Mouse (Mus musculus): ENCODE measurements around the gene 1700028J19Rik. TPM values are rescaled to one million over a fixed set of nuclear protein-coding genes. Genes with fewer than 3 reads are reported as not detected.
"Not testable (repeated sequence)": the region's sequence is repeated elsewhere in the genome, so short reads cannot be mapped to it uniquely, and the experiment has no call there.

The 1700028J19Rik gene
- polyA plus RNA-seq, 1 experiment, result 1.5 TPM

- TF ChIP-seq POLR2A (IDR thresholded peaks at IDR 0.05; ENCODE audit: borderline replicate concordance, extremely low read depth, insufficient read depth, insufficient read length, poor library complexity, severe bottlenecking), result no peak
- no peak for TF ChIP-seq CTCF (IDR thresholded peaks at IDR 0.05; ENCODE audit: borderline replicate concordance, extremely low read depth, insufficient read depth, insufficient read length)
Measured at GRCm38 (mm10) chr7:44249248-44249647, 2.8 kb upstream of the 1700028J19Rik start.

GRCm38 (mm10) chr7:44247971-44248370 lies 1.5 kb upstream of the 1700028J19Rik start:
- no peak for DNase-seq (ENCODE audit: low read depth)
- TF ChIP-seq POLR2A (IDR thresholded peaks at IDR 0.05; ENCODE audit: borderline replicate concordance, extremely low read depth, insufficient read depth, insufficient read length, poor library complexity, severe bottlenecking) (no peak), CTCF (IDR thresholded peaks at IDR 0.05; ENCODE audit: borderline replicate concordance, extremely low read depth, insufficient read depth, insufficient read length) (no peak)

More at GRCm38 (mm10) chr7:44249248-44249647, 2.8 kb upstream of the 1700028J19Rik start:
- no peak for DNase-seq (ENCODE audit: low read depth)

- no peak for TF ChIP-seq POLR2A (IDR thresholded peaks at IDR 0.05; ENCODE audit: borderline replicate concordance, extremely low read depth, insufficient read depth, insufficient read length, poor library complexity, severe bottlenecking)
- TF ChIP-seq CTCF (IDR thresholded peaks at IDR 0.05; ENCODE audit: borderline replicate concordance, extremely low read depth, insufficient read depth, insufficient read length), result no peak
- DNase-seq (ENCODE audit: low read depth), result peak; percentile 81
Measured at GRCm38 (mm10) chr7:44246984-44247470, 532 bp upstream of the 1700028J19Rik start.

GRCm38 (mm10) chr7:44244080-44244479 lies 2.4 kb downstream of the 1700028J19Rik start:
- TF ChIP-seq POLR2A (IDR thresholded peaks at IDR 0.05; ENCODE audit: borderline replicate concordance, extremely low read depth, insufficient read depth, insufficient read length, poor library complexity, severe bottlenecking) (no peak), CTCF (IDR thresholded peaks at IDR 0.05; ENCODE audit: borderline replicate concordance, extremely low read depth, insufficient read depth, insufficient read length) (no peak)
- no peak for DNase-seq (ENCODE audit: low read depth)

- no peak for DNase-seq (ENCODE audit: low read depth)
- TF ChIP-seq CTCF (IDR thresholded peaks at IDR 0.05; ENCODE audit: borderline replicate concordance, extremely low read depth, insufficient read depth, insufficient read length), result no peak
- TF ChIP-seq POLR2A (IDR thresholded peaks at IDR 0.05; ENCODE audit: borderline replicate concordance, extremely low read depth, insufficient read depth, insufficient read length, poor library complexity, severe bottlenecking), result no peak
Measured at GRCm38 (mm10) chr7:44241163-44241562, 5.3 kb downstream of the 1700028J19Rik start.

DNA sequence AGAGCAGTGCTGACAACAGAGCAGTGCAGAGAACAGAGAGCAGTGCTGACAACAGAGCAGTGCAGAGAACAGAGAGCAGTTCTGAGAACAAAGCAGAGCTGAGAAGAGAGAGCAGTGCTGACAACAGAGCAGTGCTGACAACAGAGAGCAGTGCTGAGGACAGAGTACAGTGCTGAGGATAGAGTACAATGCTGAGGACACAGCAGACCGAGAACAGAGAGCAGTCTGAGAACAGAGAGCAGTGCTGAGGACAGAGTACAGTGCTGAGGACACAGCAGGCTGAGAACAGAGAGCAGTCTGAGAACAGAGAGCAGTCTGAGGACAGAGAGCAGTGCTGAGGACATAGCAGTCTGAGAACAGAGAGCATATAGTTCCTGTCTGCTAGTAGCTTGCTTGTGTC lies 5.8 kb downstream of the 1700028J19Rik start:
- no peak for DNase-seq (ENCODE audit: low read depth)
- TF ChIP-seq CTCF (IDR thresholded peaks at IDR 0.05; ENCODE audit: borderline replicate concordance, extremely low read depth, insufficient read depth, insufficient read length) (no peak), POLR2A (IDR thresholded peaks at IDR 0.05; ENCODE audit: borderline replicate concordance, extremely low read depth, insufficient read depth, insufficient read length, poor library complexity, severe bottlenecking) (no peak)

DNA sequence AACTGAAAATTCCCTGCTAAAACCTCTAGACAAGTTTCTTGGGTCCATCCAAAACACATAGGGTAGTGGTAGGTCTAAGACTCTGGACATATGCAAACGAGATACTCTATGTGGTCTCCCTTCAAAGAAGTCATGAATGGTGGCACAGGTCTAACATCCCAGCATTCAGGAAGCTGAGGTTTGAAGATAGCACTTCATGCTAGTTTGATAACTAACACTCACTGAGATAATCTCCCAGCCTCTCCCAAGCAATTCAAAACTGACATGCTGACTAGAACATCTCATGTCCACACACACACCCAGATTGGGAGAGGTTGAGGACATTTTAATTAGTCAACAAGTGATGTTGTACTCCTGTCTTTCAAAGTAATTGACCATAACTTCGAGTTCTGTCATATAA lies 6.6 kb downstream of the 1700028J19Rik start:
- no peak for DNase-seq (ENCODE audit: low read depth)
- no peak for TF ChIP-seq POLR2A (IDR thresholded peaks at IDR 0.05; ENCODE audit: borderline replicate concordance, extremely low read depth, insufficient read depth, insufficient read length, poor library complexity, severe bottlenecking)
- no peak for TF ChIP-seq CTCF (IDR thresholded peaks at IDR 0.05; ENCODE audit: borderline replicate concordance, extremely low read depth, insufficient read depth, insufficient read length)

- no peak for DNase-seq (ENCODE audit: low read depth)
- TF ChIP-seq CTCF (IDR thresholded peaks at IDR 0.05; ENCODE audit: borderline replicate concordance, extremely low read depth, insufficient read depth, insufficient read length) (no peak), POLR2A (IDR thresholded peaks at IDR 0.05; ENCODE audit: borderline replicate concordance, extremely low read depth, insufficient read depth, insufficient read length, poor library complexity, severe bottlenecking) (no peak)
Measured at GRCm38 (mm10) chr7:44235909-44236308, 10.6 kb downstream of the 1700028J19Rik start, which contains the start of gene Gm36864. TSS of gene Gm36864 (plus strand) at chr7:44236177.

- TF ChIP-seq POLR2A (IDR thresholded peaks at IDR 0.05; ENCODE audit: borderline replicate concordance, extremely low read depth, insufficient read depth, insufficient read length, poor library complexity, severe bottlenecking) (no peak), CTCF (IDR thresholded peaks at IDR 0.05; ENCODE audit: borderline replicate concordance, extremely low read depth, insufficient read depth, insufficient read length) (no peak)
- DNase-seq (ENCODE audit: low read depth), result no peak
Measured at GRCm38 (mm10) chr7:44225076-44225475, 21.4 kb downstream of the 1700028J19Rik start, which contains the start of gene Klk1. TSS of gene Klk1 (plus strand) at chr7:44225360.

DNA sequence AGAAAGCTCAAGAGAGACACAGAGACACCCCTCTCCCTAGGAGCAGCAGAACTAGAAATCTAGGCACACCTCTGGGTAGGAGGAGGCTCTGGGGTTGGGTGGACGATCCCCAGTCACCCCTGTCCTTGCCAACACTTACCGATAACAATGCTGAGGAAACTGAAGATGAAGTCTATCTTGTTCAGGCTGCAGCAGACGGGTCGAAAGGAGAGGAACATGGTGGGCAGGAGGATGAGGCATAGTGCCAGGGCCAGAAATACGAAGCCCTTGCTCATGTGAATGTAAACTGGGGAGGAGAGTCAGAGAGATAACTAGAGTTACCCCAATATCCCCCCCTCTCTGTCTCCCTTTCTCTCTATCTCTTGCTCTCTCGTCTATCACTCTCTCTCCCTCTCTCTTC lies 24.2 kb downstream of the 1700028J19Rik start:
- DNase-seq (ENCODE audit: low read depth), result not testable (repeated sequence)

DNA sequence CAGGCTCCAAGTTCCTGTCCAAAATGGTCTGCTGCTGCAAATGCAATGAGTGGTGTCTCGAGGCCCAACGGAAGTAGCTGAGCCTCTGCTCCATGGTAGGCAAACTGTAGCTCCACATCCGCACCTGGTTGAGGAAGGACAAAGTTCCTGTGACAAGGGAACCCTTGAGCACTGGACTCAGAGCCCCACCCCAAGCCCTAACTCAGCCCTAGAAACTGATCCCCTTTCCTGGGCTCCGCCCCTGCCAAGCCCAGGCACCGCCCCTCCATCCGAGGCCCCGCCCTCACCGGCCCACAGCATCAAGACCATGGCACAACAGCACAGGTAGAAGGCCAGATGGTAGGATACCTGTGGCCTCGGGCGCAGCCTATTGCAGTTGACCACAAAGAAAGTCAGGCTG lies 24.9 kb downstream of the 1700028J19Rik start:
- DNase-seq (ENCODE audit: low read depth), result not testable (repeated sequence)

DNA sequence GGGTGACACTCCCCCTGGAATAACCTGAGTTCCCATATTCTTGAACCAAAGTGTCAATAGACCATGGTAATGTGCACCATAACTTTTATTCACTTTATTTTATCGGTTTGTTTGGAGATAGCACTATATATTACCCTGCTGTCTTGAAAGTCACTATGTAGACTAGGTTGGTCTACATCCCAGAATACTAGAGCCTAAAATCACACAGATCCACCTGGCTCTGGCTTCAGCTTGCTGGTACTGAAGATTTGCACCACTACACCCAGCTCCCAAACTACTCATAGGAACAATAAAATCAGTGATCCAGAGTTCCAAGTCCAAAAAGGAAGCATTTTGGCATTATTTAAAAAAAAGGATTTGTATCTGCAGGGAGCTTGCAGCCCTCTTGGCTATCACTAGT lies 30.9 kb downstream of the 1700028J19Rik start, which contains the start of gene Klk1b5:
Klk1b5 (plus strand) TSS at position 301 of the 400 bp plus-strand sequence.
- TF ChIP-seq CTCF (IDR thresholded peaks at IDR 0.05; ENCODE audit: borderline replicate concordance, extremely low read depth, insufficient read depth, insufficient read length) (no peak), POLR2A (IDR thresholded peaks at IDR 0.05; ENCODE audit: borderline replicate concordance, extremely low read depth, insufficient read depth, insufficient read length, poor library complexity, severe bottlenecking) (no peak)
- DNase-seq (ENCODE audit: low read depth), result no peak

DNA sequence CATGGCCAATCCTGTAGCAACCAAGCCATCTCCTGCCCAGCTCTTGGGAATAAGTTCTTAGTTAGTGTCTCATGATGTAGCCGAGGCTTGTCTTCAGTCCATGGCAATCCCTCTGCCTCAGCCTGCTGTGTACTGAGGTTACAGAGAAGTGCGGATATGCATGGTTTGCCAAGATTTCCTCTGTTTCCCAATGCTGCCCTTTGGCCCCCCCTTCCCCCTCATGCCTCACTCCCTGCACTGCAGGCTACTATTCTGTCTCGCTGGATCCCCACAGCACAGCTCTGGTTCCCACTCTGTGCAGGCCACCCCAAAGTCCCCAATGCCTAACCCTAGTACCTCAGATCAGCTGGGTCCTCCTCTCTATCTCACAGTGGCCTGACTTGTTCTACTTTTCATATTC lies 38.2 kb downstream of the 1700028J19Rik start:
- TF ChIP-seq POLR2A (IDR thresholded peaks at IDR 0.05; ENCODE audit: borderline replicate concordance, extremely low read depth, insufficient read depth, insufficient read length, poor library complexity, severe bottlenecking) (no peak), CTCF (IDR thresholded peaks at IDR 0.05; ENCODE audit: borderline replicate concordance, extremely low read depth, insufficient read depth, insufficient read length) (no peak)
- DNase-seq (ENCODE audit: low read depth), result no peak

DNA sequence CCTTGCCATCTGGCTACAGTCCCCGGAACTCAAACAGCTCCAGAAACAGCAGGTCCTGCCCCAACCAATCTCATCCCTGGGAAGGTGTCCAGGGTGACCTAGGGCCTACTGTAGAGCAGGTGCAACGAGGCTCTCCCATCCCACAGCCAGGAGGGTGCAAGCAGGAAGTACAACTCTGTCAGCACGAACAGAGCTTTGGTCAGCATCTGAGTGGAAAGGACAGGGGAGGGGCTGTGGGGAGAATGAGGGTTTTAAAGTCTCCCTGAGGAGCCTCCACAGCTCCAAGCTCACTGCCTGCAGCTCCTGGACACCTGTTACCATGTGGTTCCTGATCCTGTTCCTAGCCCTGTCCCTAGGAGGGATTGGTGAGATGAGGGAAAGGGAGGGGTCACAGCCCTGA lies 39.4 kb downstream of the 1700028J19Rik start, which contains the start of gene Klk1b4:
Klk1b4 (plus strand) TSS at position 301 of the 400 bp plus-strand sequence.
- not testable (repeated sequence) for DNase-seq (ENCODE audit: low read depth)

Measured in brain, embryonic 14.5 days (tissue).